Mouse (Mus musculus): ENCODE measurements around the gene Slc35f6.

Gene Slc35f6

DNA sequence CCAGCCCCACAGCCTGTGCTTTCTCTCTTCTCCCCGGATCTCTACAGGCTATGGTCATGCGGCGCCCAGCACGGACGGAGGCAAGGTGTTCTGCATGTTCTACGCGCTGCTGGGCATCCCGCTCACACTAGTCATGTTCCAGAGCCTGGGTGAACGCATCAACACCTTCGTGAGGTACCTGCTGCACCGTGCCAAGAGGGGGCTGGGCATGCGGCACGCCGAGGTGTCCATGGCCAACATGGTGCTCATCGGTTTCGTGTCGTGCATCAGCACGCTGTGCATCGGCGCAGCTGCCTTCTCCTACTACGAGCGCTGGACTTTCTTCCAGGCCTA is 25.9 kb upstream of the Slc35f6 start:
- no peak for DNase-seq

DNA sequence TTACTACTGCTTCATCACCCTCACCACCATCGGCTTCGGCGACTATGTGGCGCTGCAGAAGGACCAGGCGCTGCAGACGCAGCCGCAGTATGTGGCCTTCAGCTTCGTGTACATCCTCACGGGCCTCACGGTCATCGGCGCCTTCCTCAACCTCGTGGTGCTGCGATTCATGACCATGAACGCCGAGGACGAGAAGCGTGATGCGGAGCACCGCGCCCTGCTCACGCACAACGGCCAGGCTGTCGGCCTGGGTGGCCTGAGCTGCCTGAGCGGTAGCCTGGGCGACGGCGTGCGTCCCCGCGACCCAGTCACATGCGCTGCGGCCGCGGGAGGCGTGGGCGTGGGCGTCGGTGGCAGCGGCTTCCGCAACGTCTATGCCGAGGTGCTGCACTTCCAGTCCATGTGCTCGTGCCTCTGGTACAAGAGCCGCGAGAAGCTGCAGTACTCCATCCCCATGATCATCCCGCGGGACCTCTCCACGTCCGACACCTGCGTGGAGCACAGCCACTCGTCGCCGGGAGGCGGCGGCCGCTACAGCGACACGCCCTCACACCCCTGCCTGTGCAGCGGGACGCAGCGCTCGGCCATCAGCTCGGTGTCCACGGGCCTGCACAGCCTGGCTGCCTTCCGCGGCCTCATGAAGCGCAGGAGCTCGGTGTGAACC is 25.4 kb upstream of the Slc35f6 start:
- DNase-seq = no peak

DNA sequence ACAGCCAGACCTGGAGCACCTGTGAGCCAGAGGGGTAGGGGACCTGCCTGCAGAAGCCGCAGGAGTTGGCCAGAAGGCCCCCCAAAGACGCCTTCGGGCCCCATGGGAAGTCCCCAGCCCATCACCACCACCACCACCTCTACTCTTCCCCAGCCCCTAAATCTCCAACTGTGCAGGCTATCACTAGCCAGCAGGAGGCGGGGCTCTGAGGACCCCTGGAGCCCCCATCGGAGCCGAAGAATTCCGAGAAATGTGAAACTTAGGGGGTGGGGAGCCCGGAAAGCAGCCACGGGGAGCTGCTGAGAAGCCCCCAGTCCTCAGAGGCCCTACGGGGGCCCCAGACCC is 24.9 kb upstream of the Slc35f6 start:
- DNase-seq = no peak

DNA sequence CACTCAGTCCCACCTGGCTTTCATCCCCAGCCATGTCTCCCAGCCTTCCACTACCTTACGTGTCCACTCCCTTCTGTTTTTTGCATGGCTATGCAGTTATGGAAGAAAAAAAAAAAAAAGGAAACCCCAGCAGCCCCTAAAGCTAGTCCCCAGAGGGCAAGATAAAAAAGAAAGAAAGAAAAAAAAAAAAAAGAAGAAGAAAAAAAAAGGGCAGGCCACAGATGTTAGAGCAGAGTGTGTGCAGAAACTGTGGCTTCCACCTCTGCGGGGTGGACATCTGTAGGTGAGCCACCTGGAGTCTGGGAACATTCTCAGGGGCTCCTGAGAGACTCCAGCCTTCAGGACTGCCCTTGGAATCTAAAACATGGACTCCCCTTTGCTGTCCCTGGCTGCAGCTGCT is 24.4 kb upstream of the Slc35f6 start:
- DNase-seq = no peak

DNA sequence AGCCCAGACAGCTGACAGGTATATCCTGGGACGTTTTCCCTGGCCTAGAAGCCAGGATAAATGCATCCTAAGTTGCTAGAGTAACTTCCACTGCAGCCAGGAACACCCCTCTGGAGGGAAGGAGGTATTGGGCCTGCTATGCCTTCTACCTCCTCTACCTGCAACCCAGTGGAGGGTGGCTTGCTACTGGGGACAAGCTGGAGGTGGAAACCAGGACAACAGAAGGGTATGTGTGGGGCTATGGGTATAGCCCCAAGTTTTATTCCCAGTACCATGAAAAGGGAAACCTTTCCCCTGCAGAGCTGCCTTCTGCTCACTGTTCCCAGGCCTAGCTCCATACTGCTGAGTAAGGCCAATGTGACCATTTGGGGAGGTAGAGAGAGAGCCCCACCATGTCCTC is 23.4 kb upstream of the Slc35f6 start:
- no peak for DNase-seq

DNA sequence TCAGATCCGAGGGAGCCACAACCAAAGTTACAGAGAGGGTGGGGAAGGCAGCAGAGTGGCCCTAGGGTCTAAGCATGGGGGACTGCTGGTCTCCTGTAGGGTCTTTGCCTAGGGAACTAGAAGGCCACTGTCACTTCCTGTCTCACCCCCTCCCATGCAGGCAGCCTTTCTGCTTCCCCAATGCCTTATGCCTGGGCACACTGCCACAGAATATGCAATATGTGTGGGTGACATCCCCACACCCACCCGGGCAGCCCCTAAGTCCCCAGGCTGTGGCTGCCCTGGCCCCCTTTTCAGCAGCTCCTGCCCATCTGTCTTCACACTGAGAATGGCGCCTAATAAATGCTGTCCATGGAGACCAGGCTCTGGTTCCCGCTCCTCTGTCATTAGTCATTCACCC is 22.8 kb upstream of the Slc35f6 start:
- no peak for DNase-seq

DNA sequence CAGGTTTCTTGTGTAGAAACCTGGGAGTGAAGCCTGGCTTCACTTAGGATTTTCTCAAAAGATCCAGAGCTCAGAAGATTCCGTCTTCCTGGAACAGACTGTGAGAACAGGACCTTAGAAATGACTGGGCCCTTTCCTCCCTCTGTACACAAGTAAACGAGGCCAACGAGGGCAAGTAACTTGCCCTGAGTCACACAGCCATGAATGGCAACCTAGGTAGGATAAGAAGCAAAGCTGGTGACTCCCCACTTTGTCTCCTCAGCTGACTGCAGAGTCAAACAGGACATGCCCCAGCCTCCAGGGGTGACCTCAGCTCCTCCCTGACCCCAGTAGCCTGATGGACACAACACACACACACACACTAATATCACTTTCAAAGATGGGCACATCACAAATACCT is 22.4 kb upstream of the Slc35f6 start:
- DNase-seq = no peak

DNA sequence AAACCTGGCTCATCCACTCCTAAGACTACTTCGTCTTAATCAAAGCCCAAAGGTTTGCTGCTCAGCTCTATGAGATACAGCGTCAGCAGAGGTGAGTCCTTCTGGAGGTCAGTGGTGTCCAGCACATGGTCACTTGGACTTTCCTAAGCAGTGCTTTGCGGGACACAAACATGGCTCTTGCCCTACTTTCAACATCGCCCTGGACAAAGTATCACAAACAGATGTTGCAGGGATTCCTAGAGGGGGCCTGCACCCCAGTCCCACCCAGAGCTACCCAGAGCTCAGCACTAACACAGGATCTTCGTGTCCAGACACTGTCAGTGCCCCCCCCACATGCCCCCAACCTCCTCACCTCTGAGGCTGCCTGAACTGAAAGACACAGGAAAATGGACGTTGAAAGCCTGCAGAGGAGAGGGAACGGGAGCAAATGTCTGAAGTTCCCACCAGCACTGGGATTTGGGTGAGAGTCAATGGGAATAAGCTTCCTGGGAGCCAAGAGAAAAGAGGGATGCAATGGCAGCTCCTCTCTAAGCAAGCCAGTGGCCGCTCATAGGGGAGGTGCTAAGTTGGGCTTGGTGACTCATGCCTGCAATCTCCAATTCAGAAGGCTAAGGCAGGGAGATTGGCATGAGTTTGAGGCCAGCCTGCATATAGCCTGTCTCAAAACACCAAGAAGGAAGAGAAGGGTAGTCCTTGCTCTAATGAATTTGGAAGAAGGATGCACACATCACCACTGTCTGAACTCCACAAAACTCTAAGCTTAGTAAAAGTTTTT is 21.2 kb upstream of the Slc35f6 start:
- DNase-seq = no peak

DNA sequence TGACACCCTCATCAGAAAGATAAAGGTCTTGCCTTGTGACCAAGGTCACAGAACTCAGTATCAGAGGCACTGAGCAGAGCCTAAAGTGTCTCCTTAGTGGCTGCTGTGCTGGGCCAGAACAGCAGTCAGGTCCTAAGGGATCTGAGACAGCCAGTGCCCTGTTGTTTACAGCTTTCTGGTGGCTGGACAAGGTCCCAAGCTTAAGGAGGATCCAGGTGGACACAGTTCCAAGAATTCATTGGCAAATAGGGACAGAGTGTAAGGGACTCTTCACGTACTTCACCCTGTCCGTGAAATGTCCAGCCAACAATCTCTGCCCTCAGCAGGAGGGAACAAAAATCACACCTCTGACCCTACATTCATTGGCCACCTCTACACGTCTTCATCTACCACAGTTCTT is 19.2 kb upstream of the Slc35f6 start:
- DNase-seq = no peak

DNA sequence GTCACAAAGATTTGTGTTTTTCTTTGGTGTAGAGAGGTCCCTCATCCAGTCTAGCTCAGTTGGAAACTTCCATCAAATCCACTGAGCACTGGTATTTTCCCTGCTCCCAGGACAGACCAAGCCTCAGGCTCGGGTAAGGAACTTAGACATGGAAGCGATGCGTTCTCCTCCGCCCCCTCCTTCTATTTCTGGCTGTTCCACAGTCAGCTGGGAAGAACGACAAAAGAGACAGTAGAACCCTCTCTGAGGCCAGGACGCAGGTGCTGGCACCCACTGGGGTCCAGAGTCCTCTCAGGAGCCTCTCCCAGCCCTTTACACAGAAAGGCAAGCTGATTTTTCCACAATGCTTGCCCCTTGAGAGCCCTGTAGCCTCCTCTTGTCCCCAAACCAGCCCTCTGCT is 17.3 kb upstream of the Slc35f6 start:
- no peak for DNase-seq

DNA sequence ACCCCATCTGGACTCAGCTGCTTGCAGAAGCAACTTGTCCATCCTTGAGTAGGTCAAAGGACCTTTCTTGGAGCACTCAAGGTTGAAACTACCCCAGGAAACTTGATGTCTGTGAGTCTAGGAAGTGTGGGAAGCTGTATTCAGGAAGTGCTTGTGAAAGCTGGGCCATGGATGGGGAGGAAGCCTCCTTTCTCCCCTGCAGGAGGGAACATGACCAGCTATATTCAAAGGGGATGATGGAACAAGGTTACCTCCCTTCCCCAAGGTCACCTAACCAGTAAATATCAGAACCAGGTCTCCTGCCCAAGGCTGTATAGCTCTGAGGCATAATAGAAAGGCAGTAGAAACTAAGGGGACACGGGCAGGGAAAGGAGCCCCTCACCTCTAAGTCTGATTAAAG is 15.6 kb upstream of the Slc35f6 start:
- DNase-seq = no peak

DNA sequence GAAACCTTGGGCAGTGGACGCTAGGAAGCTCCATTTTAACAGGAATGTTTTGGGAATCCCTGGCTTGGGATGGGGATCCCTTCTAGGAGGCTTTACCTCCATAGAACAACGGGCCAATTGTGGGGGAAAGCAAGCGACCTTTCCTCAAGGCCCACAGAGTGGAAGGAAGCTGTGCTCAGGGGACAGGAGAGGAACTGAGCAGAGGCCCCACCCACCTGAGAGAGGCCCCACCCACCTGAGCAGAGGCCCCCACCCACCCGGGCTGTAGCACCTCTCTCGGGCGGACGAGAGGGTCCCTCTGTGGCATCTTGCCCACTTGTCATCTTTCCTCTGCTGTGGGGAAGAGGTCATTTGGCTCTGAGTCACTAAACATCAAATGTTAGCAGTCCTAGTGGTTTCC is 10.7 kb upstream of the Slc35f6 start:
- no peak for DNase-seq

DNA sequence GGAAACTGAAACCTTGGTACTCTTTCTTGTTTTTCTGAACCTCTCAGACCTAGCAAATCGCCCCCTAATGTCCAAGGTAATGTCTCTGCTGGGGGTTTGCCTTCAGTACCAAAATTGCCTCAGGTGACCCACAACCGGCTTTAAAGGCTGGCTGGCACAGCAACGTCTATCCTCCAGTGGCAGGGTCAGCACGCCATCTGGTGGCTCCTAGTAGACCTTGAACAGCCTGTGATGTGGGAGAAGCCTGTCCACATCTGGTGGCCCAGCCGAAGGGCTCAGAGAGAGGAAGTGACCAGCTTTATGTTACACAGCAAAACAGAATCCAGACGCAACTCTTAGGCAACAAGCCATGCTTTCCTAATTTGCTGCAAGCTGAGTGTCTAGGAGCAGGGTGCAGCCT is 9.7 kb upstream of the Slc35f6 start:
- DNase-seq = peak; percentile 79

DNA sequence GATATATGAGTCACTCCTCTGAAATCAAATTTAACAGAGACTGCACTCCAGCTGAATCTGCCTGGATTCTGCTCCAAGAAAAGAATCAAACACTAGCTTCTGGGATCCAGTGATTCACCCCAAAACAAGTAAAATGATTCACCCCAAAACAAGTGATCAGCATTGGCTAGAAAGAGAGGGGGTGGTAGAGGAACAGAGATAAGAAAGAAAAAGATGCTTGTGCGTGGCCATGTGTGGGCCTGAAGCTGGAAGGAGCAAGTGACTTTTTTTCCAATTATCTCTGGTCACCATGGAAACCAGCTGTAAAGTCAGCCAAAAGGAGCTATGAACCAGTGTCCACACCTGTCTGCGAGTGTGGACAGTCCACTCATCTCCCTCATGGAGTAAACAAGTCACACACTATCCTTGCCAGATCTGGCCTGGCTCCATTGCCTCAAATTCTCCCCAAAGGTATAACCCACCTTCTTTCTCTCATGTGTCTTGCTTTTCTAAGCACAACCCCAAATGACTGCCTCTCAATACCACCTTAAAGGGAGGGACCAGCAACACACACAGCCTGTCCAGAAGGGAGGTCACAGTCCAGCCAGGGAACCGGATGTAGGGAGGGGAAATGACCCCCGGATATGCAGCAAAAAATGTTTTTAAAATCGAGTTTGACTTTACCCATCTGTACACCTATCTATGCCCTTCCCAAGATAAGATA is 4.1 kb upstream of the Slc35f6 start:
- no peak for DNase-seq

DNA sequence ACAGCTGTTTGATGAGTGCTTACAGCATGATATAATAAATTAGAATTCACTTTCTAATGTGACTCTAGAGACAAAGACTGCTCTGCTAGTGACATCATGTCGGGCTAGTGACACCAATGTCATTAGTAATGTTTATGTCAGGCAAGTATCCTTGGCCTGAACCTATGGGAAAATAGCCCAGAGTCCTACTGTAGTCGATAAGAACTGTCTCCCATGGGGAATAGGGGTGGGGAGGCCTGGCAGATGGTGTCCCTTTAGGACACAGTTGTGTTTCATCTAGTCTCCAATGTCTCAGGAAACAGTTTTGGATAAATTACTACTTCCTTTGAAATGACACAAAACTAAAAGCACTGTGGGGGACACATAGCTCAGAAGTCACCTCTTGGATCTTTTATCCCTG is 1.7 kb upstream of the Slc35f6 start:
- no peak for DNase-seq

DNA sequence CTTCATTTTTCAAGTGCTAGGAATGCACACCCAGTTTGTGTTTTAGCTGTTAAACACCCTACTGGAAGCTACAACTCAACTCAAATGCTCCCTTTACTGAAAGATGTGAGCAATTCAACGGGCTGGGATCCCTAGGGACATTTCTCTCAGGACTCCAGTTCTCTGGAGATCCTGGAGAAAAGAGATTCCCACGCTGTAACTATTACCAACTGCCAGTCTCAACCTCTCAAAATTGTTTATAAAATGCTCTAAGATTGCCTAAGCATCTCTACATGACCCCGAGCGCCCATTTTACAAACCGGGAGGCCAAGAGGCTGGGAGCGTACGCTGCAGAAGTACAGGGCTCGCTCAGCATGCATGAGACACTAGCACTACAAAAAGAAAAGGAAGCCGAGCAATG is 337 bp upstream of the Slc35f6 start:
- DNase-seq = no peak

DNA sequence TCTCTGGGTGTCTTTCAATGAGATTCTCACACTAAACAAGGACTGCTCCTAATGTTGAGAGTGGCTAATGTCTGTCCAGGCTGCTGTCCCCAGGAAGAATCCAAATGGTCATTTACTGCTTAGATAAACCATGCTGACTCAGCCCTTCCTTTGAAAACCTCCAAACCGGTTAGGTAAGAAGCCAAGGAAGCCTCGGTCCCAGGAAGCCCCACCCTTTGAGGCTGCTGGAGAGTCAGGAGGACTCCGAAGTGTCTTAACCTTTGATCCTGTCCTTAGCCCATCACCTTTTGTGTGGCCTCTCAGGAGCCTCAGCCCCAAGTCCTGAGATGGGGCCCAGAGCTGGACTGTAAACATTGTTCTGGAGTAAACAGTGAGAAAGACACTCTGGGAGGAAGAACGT is 1.8 kb downstream of the Slc35f6 start:
- DNase-seq = no peak

DNA sequence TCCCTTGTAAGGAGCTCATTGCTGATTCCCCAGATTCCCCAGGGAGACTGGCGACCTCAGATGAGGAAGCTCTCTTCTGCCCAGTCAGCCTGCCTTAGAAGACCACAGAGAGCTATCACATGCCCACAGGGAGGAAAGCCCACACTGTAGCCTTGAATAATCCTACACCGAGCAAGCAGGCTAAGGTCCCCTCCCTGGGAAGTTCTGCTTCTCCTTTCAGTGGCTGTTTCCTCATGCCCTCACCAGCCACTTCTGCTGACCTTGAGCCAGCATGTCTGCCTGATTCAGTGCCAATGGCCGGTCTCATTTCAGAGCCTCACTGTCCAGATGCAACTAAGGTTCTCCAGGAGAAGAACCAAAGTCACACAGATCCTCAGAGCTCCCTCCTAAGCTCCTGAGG is 3.0 kb downstream of the Slc35f6 start:
- DNase-seq = no peak

DNA sequence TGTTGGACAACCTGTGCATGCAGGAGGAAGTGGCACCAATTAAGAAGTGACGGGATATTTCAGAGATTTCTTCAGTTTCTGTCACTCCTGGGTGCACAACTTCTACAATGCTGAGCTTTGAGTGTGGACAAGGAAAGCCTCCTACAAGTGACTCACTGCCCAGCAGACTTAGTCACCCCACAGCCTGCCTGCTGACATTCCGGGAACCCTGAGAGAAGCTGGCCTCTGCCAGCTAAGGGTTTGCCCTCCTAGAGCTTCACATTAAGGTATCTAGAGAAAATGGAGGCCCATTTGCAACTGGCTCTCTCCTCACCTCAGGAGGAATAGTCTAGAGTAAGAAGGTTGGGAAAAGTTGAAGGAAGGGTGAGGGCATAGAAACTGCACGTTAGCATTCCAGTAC is 3.8 kb downstream of the Slc35f6 start:
- no peak for DNase-seq

DNA sequence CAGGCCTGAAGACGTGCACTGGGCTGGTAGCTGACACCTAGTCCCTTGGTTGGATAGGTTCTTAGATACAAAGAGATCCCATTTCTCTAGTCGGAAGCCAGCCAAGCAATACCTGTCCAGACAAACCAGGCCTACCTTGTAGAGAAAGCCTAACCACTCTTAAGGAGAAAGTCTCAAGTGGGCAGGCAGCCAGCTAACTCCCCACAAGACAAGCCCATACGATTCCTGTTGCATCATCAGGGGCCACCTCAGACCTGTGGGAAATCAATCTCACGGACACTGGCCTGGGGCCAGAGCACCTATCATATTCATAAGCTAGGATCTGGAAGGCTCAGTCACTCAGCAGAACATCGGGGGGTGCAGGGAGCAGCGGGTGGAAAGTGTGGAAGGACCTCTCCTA is 5.5 kb downstream of the Slc35f6 start:
- DNase-seq = no peak

DNA sequence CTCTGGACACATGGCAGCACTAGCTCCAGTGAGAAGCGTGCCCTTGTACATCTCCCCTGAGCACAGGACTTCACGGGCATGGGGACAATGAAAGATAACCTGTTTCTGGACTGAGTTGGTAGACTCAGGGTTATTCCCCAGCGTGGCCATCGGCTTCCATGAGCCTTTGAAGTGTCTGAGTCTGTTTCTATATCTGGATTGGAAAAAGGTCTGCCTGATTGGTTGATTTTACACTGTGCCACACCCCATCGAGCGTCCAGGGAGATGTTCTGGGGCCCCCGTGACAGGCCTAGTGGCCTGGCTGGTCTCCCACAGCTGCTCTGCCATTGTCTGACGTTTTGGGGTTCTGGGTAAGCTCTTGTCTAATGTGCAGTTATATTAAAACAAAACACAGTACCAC is 7.3 kb downstream of the Slc35f6 start:
- no peak for DNase-seq

DNA sequence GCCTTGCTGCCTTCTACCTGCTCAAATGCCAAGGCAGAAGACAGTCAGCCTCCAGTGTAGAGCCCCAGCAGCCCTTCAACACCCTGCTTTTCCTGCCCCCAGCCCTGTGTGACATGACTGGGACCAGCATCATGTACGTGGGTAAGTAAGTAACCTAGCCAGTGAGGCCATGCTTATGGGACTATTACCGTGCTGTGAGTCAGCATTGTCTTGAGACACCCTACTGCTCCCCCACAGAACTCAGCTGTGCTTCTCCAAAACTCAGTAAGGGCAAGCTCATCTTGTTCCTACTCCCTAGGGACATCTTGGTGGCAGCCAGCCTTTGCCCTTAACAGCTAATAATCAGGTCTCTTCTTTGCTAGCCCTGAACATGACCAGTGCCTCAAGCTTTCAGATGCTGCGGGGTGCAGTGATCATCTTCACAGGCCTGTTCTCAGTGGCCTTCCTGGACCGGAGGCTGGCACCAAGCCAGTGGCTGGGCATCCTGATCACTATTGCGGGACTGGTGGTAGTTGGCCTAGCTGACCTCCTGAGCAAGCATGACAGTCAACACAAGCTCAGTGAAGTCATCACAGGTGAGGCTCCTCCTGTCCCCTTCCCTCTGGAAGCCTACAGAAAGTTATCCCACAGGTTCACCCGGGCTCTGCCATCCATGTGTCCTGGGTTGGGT is 7.9 kb downstream of the Slc35f6 start:
- no peak for DNase-seq

DNA sequence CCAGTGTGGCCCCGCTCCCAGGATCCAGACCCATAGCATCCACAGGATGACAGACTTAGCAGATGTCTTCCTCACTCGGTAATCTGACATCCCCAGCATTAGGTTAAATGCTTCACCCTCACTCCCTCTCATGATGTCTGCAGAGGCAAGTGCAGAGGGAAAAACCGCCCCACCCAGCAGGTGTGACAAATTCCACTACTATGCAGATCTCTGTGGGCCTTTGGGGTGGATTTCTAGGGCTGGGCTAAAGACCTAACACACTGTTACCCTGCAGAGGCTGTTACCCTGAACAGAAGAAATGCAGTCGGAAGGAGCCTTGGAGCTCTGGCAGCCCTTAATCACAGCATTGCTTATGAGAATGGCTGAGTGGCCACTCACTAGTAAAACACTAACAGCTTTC is 11.3 kb downstream of the Slc35f6 start:
- no peak for DNase-seq

DNA sequence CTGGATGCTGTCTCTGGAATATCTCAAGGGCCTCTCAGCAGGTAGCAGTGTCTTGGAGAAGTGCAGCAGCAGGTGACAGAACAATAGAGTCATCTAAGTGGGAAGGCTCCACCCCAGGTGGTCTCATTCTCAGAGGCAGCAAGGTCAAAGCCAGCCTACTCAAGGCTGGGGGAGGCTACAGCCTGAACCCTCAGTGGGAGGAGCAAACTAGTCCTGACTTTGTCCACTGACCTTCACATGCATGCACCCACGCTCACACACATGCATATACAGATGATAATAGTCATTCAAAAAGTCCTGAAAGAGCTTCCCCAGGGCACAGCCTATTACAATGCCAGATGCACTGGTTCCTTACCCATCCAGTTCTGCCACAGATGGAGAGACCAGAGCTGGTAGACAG is 12.5 kb downstream of the Slc35f6 start:
- DNase-seq = no peak
